Mouse (Mus musculus) T-helper 1 cell (primary cell): Measurements from ENCODE around the gene Mgat5.

Experiments used
- in situ Hi-C: fragments of 300-600 bp; cut with MboI, MseI; formaldehyde crosslinking; loops from one replicate; pipeline ENCODE4 v1.15.1; 2025; ENCODE audit warnings: high pct_unique_total_duplicates

The Mgat5 gene

GRCm38 (mm10) chr1:127251751-127252150, 46.9 kb downstream of the Mgat5 start:
- in situ Hi-C loops = no loop called here

DNA sequence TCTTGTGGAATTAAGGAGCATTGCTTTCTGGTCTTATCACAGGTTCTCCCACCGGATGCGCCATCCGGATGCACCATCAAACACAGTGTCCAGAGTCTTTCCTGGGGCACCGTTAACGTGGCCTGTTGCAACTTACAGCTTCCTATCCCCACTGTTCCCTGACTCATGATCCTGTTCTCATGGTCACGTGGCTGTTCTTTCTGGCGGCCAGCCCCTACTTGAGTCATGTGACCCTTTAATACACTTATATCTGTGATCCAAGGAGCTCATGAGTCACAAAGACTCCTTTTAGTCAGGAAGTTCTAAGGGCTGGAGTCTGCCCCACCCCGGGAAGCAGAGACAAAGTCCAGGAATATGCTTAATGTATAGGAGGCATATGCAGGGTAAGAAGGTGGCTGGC, 52.2 kb downstream of the Mgat5 start:
- in situ Hi-C loops = no loop called here

DNA sequence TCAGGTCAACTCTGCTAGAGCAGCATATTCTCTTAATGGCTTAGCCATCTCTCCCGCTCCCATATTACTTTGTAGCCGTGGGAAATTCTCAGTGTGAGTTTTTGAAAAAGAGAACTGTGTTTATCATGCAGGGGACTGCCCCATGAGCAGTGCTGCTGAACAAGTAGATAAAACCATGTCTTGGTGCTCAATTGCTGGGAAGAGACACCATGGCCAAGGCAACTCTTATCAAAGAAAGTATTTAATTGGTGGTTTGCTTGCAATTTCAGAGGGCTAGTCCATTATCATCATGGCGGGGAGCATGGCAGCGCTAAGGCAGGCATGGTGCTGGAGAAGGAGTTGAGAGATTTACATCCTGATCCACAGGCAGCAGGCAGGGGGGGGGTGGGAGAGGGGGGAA, 54.9 kb downstream of the Mgat5 start:
- in situ Hi-C loops = no loop called here

- in situ Hi-C loops = no loop called here
These were observed 56.2 kb downstream of the Mgat5 start for GRCm38 (mm10) chr1:127260969-127261368.

GRCm38 (mm10) chr1:127262170-127262837, 57.5 kb downstream of the Mgat5 start:
- in situ Hi-C loops = no loop called here

DNA sequence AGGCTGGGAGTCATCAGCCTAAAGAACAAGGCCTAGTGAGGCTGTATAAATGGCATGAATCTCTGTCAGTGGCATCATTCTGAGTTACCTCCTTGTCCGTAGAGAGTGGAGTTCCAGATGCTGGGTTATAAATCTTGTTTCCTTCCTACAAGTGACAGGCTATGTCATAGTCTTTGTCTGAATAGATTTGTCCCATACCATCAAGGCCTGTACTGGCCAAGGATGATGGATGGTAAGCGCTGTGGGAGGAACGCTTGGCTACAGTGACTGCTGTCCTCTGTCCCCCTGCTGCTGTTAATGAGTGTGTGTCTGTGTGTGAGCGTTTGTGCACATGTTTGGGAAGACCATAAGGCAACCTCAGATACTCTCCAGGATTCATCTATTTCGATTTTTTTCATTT, 63.2 kb downstream of the Mgat5 start:
- in situ Hi-C loops = no loop called here

- in situ Hi-C loops = no loop called here
These were observed 64.5 kb downstream of the Mgat5 start for GRCm38 (mm10) chr1:127269343-127269742.

- in situ Hi-C loops = no loop called here
These were observed 65.6 kb downstream of the Mgat5 start for GRCm38 (mm10) chr1:127270273-127271020.

GRCm38 (mm10) chr1:127271156-127271555, 66.3 kb downstream of the Mgat5 start:
- in situ Hi-C loops = no loop called here

GRCm38 (mm10) chr1:127273363-127273762, 68.5 kb downstream of the Mgat5 start:
- in situ Hi-C loops = no loop called here

DNA sequence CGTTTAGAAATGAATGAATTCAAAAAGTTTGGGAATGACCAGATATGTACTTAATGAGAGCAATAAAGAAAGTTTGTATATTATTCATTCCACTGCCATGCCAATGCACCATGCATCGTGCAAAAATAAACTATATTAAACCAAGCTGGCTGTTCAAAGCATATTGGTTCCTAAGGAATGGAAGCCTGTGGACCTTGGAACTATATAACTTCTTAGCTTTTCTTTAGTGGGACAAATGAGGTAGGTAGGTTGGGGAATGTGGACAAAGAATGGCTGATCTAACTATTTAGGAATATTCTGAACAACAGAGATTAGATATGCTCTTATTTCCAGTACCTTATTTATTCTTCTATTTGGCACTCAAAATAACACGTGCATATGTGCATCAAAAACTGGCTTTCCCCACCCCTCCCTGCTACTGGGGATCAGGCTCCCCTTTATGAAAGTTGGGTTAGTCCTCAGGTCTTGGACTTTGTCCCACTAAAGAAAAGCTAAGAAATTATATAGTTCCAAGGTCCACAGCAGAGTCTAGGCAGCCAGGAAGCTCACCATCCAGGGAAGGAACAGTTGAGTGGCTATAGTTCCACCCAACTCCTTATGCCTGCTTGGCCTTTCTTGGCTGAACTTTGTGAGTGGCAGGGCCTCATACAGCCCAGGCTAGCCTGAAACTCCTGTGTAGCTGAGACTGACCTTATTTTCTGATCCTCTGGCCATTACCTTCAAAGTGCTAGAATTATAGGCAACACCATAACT, 70.9 kb downstream of the Mgat5 start:
- in situ Hi-C loops = no loop called here

DNA sequence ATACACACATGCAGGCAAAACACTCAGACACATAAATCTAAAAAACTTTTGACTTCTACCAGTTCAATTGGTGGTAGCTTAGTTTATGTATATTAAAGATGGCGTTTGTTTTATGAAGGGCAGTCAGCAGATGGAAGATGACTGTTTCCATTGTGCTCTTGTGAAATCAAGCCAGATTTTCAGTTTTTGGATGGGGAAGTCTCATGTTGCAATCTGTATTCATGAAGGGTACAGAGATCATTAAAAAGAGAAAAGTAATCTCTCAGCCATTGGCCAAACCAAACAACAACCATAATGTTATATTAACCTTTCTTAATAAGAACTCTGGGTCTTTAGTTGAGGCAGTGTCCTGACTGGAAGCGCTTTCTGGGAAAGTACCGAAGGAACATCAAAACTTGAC, 73.3 kb downstream of the Mgat5 start:
- in situ Hi-C loops = no loop called here

DNA sequence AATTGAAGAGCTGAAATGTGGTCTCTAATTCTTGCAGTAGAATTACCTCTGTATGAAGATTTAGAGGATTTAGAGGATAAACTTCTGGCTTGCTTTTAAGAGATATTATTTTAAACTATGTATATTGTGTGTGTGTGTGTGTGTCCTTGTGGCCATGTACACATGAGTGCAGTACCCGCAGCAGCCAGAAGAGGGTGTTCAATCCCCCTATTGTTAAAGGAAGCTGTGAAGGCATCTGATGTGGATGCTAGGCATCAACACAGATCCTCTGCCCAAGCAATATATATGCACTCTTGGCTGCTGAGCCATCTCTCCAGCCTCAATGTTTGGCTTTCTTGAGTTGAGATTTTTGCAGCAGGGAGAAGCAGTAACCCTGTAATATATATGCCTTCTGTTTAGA, 75.4 kb downstream of the Mgat5 start:
- in situ Hi-C loops = no loop called here

- in situ Hi-C loops = no loop called here
These were observed 80.2 kb downstream of the Mgat5 start for GRCm38 (mm10) chr1:127284975-127285374.

DNA sequence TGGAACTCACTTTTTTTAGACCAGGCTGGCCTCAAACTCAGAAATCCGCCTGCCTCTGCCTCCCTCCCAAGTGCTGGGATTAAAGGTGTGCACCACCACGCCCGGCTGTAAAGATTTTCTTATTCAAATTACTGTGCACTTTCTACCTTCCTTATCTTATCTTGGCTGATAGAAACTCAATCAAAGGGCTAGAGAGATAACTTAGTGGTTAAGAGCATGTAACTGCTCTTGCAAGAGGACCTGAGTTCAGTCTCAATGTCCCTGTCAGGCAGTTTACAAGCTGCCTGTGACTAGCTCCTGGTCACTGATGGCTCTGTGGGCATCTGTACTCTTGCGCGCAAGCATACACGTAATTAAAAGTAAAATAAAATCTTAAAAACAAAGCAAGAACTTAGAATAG, 82.7 kb downstream of the Mgat5 start:
- in situ Hi-C loops = no loop called here

DNA sequence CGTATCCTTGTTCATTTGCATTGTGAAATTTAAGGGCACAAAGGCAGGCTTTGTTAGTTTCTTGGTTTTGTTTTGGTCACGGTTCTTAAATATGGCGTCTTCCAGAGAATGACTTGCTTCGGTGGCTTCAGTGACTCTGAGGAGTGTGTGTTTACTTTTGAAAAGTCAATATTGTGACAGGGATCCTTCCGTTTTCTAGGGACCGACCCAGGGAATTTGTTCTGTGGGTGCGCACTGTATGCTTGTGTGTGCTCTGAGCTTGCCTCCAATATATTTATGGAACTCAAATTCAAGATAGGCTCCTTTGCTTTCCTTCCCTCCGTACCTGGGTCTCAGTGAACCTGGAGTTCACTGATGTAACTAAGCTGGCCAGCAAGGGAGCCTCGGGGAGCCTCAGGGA, 86.1 kb downstream of the Mgat5 start:
- in situ Hi-C loops = loop anchor here (10.0 kb wide), 1 partner anchor 86 kb away; the partner anchor contains the start of gene Mgat5

- in situ Hi-C loops = loop anchor here (10.0 kb wide), 1 partner anchor 87 kb away; the partner anchor contains the start of gene Mgat5
These were observed 86.9 kb downstream of the Mgat5 start for GRCm38 (mm10) chr1:127291721-127292120.

GRCm38 (mm10) chr1:127293286-127293685, 88.5 kb downstream of the Mgat5 start:
- in situ Hi-C loops = loop anchor here (10.0 kb wide), 1 partner anchor 88 kb away; the partner anchor contains the start of gene Mgat5

DNA sequence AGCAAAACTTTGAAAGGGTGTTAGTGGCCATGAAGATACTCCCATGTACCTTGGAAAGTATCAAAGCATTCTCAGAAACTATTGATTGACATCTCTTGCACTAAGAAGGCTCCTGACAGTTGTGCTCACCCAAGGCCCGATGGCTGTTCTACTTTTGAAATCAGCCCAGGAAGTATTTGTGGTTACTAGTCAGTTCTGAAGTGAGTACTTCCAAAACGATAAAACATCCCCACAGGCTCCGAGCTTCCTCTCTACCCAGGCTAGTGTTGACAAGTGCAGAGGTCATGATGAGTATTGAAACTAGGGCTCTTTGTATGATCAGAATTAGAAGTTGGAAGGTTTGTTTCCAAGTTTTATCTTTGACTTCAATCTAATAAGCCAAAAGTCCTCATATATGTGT, 92.0 kb downstream of the Mgat5 start:
- in situ Hi-C loops = loop anchor here (10.0 kb wide), 1 partner anchor 92 kb away; the partner anchor contains the start of gene Mgat5

DNA sequence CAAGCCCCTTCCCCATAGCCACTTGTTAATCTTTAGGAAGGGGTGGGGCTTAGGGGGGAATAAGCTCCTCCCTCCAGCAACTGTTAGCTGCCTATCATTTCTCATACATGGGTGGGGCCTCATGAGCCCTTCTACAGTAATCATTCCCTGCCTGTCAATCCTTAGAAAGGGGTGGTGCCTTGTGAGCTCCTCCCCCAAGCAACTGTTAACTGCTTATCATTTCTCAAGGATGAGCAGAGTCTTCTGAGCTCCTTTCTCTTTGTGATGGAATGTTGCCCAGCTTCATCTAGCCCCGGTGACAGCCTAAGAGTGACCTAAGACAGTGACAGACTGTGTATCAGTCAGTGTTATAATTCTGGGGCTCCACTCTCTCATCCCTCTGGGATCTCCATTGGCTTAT, 95.0 kb downstream of the Mgat5 start:
- in situ Hi-C loops = loop anchor here (5.0 to 10.0 kb wide), 3 partner anchors 57 to 1735 kb away; partner anchors contain the start of genes Mgat5 and Slc35f5

- in situ Hi-C loops = loop anchor here (5.0 to 10.0 kb wide), 2 partner anchors 59 to 1736 kb away; partner anchors contain the start of gene Slc35f5
These were observed 96.2 kb downstream of the Mgat5 start for GRCm38 (mm10) chr1:127301038-127301437.

DNA sequence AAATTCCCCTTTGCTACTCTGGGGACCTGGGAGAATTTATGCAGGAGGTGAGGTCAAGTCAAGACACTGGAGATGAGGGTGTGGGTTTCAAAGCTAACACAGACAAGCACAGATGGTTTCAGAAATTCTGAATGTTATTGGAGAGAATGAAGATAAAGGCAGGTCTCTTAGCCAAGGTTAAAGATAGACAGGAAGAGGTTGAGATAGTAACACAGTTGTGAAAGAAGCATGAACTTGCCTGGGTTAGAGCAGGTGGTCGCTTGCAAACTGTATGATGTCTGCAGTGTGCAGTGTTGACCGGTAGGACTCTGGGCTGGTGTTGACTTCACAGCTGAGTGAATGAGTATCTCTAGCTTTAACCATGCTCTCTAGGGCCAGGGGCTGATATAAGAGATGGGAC, 97.8 kb downstream of the Mgat5 start:
- in situ Hi-C loops = loop anchor here (5.0 to 10.0 kb wide), 2 partner anchors 60 to 1738 kb away; partner anchors contain the start of gene Slc35f5
